Mouse (Mus musculus): Measurements from ENCODE around the gene 4933424G06Rik. TPM values are rescaled to one million over a fixed set of nuclear protein-coding genes. Genes with fewer than 3 reads are reported as not detected.

The 4933424G06Rik gene
- total and polyA plus RNA-seq, 3 experiments: not detected

DNA sequence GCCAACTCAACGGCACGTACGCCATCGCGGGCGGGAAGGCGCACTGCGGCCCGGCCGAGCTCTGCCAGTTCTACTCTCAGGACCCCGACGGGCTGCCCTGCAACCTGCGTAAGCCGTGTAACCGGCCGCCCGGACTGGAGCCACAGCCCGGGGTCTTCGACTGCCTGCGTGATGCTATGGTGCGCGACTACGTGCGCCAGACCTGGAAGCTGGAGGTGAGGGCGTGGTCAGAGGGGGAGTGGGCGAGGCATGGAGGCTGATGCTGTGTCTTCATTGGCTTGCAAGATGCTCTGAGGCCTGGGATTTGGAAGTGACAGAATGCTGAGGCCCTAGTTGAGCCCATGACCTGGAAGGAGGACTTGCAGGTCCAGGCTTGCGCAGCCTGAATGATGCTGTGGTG lies 61.0 kb downstream of the 4933424G06Rik start:
- Histone ChIP-seq H3K4me3 (ENCODE audit: control insufficient read depth in 1 of 2, insufficient read depth in 1 of 2, low read depth in 2 of 2, low read length in 2 of 2) (no peak overlapping the region), H3K9me3 (replicated peaks; ENCODE audit: insufficient read depth, low read length) (no peaks in the 10 kb centered on the region), H3K4me1 (ENCODE audit: control insufficient read depth in 1 of 2, insufficient read depth in 2 of 2, low read length in 2 of 2) (no peaks in the 10 kb centered on the region), H3K27ac (ENCODE audit: control insufficient read depth, low read depth, low read length) (no peak overlapping the region), H3K27me3 (ENCODE audit: control insufficient read depth in 1 of 2, insufficient read depth in 2 of 2, low read length in 2 of 2) (no peaks in the 10 kb centered on the region; a peak in 1 of 4 replicates), H3K9ac (ENCODE audit: control insufficient read depth, low read depth, low read length, poor library complexity, severe bottlenecking) (no peak overlapping the region), H3K79me2 (ENCODE audit: control insufficient read depth, insufficient read depth, low read length, poor library complexity) (no peaks in the 10 kb centered on the region), H3K36me3 (ENCODE audit: control insufficient read depth in 1 of 2, insufficient read depth in 2 of 2, low read length in 2 of 2) (no peaks in the 10 kb centered on the region)
- TF ChIP-seq ELF1 (IDR thresholded peaks at IDR 0.05; ENCODE audit: low read depth, low read length) (no peak), USF2 (IDR thresholded peaks at IDR 0.05; ENCODE audit: borderline replicate concordance in 1 of 2, insufficient read depth in 1 of 2, low read depth in 1 of 2, low read length in 2 of 2) (no peak), EP300 (IDR thresholded peaks at IDR 0.05; ENCODE audit: low read depth in 1 of 2, low read length in 2 of 2) (no peak), ZMIZ1 (IDR thresholded peaks at IDR 0.05; ENCODE audit: low read depth, low read length) (no peak), MYB (IDR thresholded peaks at IDR 0.05; ENCODE audit: low read depth, low read length) (no peak), MXI1 (IDR thresholded peaks at IDR 0.05; ENCODE audit: low read depth, low read length) (no peak), TAL1 (IDR thresholded peaks at IDR 0.05; ENCODE audit: low read length) (no peak)
- no peak for DNase-seq (ENCODE audit: low read depth, low spot score)

DNA sequence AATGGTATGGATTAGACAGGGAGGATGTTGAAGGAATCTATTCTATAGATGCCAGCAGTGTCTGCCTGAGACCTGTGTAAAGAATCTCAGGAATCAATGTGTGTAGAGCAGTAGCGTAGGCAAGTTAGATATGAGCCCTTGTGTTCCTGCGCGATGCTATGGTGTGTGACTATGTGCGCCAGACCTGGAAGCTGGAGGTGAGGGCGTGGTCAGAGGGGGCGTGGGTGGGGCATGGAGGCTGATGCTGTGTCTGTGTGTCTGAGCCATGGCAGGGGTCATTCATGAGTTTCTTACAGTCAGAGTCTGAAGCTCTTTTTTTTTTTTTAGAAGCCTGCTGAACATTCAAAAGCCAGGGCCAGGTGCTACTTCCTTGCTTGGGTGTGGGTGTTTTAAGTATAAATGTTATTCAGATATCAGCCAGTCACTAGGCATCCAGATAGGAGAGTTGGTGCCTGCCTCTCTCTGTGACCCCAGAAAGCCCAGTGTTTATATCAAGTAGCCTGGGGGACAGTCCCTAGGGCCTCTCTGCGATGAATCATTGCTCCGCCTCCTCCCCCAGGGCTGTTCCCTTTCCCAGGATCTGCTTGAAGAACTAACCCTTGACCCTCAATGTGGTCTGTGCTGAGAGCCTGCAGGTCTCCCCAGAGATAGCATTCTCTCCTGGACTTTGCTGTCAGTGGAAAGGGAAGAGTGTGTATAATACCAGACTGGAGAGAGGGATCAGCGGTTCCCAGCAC lies 62.4 kb downstream of the 4933424G06Rik start:
- Histone ChIP-seq H3K36me3 (ENCODE audit: control insufficient read depth in 1 of 2, insufficient read depth in 2 of 2, low read length in 2 of 2) (no peaks in the 10 kb centered on the region), H3K79me2 (ENCODE audit: control insufficient read depth, insufficient read depth, low read length, poor library complexity) (no peaks in the 10 kb centered on the region), H3K4me1 (ENCODE audit: control insufficient read depth in 1 of 2, insufficient read depth in 2 of 2, low read length in 2 of 2) (no peaks in the 10 kb centered on the region), H3K4me3 (ENCODE audit: control insufficient read depth in 1 of 2, insufficient read depth in 1 of 2, low read depth in 2 of 2, low read length in 2 of 2) (no peak overlapping the region), H3K9me3 (replicated peaks; ENCODE audit: insufficient read depth, low read length) (no peaks in the 10 kb centered on the region), H3K27ac (ENCODE audit: control insufficient read depth, low read depth, low read length) (no peak overlapping the region), H3K27me3 (ENCODE audit: control insufficient read depth in 1 of 2, insufficient read depth in 2 of 2, low read length in 2 of 2) (no peaks in the 10 kb centered on the region), H3K9ac (ENCODE audit: control insufficient read depth, low read depth, low read length, poor library complexity, severe bottlenecking) (no peak overlapping the region)
- TF ChIP-seq USF2 (IDR thresholded peaks at IDR 0.05; ENCODE audit: borderline replicate concordance in 1 of 2, insufficient read depth in 1 of 2, low read depth in 1 of 2, low read length in 2 of 2): no peak
- TF ChIP-seq GATA1 (IDR thresholded peaks at IDR 0.05; ENCODE audit: low read depth, low read length): no peak
- no peak for TF ChIP-seq ELF1 (IDR thresholded peaks at IDR 0.05; ENCODE audit: low read depth, low read length)
- no peak for TF ChIP-seq KAT2A (conservative IDR thresholded peaks at IDR 0.05; ENCODE audit: low read depth, low read length)
- no peak for TF ChIP-seq NRF1 (IDR thresholded peaks at IDR 0.05; ENCODE audit: insufficient read depth, low read depth, low read length, poor library complexity, severe bottlenecking)
- no peak for TF ChIP-seq USF1 (IDR thresholded peaks at IDR 0.05; ENCODE audit: low read depth, low read length)
- TF ChIP-seq MYB (IDR thresholded peaks at IDR 0.05; ENCODE audit: low read depth, low read length): no peak
- TF ChIP-seq UBTF (IDR thresholded peaks at IDR 0.05; ENCODE audit: borderline replicate concordance, insufficient read depth, low read depth, low read length): no peak
- no peak for TF ChIP-seq RCOR1 (IDR thresholded peaks at IDR 0.05; ENCODE audit: low read depth, low read length)
- no peak for TF ChIP-seq E2F4 (IDR thresholded peaks at IDR 0.05; ENCODE audit: borderline replicate concordance, low read depth, low read length)
- no peak for DNase-seq (ENCODE audit: low read depth, low spot score)
